Mouse (Mus musculus): ENCODE data around the gene Gdpd5. TPM values are rescaled to one million over a fixed set of nuclear protein-coding genes. Genes with fewer than 3 reads are reported as not detected.

Gene Gdpd5
- 54.1 and 66.2 TPM in 2 replicates for polyA plus RNA-seq (2012; rRNA removed)

- DNase-seq (ENCODE audit: extremely low spot score in 1 of 2, low spot score in 1 of 2): peak; percentile 95 to 99
Observed at GRCm38 (mm10) chr7:99381214-99382087, at the start of gene Gdpd5. Gene Gdpd5, plus strand, starts transcription at chr7:99381414.

DNA sequence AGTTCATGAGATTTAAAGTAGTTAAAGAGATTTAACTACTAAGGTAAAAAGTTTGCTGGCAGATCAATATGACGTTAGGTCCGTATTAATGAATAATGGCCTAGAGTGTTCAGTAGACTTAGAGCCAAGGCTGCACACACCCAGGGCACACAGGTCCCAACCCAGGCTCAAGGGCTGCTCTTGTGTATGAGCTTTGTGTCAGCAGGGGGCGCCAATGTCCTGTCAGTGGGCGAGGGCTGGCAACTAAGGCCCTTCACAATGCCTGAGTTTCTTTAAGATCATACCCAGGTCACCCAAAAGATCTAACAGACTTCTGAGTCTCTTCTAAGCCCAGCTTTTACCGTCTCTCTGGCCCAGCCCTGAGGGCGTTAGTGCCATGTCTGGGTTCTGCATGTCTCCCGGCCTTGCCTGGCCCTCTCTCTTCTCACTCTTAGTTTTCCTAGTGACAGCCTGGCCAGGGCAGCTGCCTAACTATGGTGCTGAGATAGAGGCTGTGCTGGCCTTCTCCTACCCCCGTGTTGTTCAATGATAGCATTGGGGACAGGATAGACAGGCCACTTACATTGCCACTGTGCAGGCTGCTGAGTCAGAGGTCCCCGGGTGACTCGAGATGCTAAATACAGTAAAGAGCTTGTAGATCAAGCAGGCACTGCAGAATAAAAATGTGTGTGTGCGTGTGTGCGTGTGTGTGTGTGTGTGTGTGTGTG is 48.3 kb upstream of the Gdpd5 start:
- peak in 1 of 2 experiments; percentile 86 for DNase-seq (ENCODE audit: extremely low spot score in 1 of 2, low spot score in 1 of 2)

GRCm38 (mm10) chr7:99340736-99341135 is 40.5 kb upstream of the Gdpd5 start:
- no peak for DNase-seq (ENCODE audit: extremely low spot score in 1 of 2, low spot score in 1 of 2)

- DNase-seq (ENCODE audit: extremely low spot score in 1 of 2, low spot score in 1 of 2): no peak
Observed at GRCm38 (mm10) chr7:99343577-99343976, 37.6 kb upstream of the Gdpd5 start.

DNA sequence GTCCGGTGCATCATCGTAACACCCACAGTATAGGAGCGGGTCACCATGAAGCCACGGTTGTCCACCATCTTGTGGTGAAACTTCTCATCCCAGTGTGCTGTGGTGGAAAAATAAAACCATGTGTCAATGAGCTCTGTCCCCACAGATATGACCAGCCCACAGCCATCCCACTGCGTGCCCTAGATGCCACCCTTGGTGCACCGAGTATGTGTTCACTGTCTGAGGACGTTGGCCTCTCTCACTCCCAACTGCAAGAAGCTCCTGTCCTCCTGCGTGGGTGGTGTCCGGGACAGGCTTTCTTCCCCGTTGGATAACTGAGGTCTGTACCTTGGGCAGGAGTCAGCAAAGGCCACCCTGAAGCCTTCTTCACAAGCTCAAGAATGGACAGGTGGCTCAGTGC is 33.9 kb upstream of the Gdpd5 start:
- DNase-seq (ENCODE audit: extremely low spot score in 1 of 2, low spot score in 1 of 2): no peak

DNA sequence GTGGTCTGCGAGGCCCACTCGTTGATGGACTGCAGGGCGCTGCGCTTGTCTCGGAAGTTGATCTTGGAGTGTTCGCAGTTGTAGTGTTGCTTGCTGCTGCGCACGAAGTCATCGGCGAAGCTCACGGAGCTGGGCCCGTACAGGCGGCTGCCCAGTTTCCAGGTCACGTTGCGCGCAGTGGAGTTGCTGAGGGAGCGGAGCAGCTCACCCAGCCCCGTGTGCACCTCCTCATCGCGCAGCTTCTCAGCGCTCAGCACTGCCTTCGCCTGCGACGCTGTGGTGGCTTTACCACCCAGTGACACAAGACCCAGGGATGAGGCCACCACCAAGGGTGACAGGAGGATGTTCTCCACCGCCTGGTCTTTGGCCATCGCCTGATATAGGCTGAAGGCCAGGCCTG is 32.3 kb upstream of the Gdpd5 start:
- no peak for DNase-seq (ENCODE audit: extremely low spot score in 1 of 2, low spot score in 1 of 2)

GRCm38 (mm10) chr7:99349782-99350720 is 31.2 kb upstream of the Gdpd5 start:
- DNase-seq (ENCODE audit: extremely low spot score in 1 of 2, low spot score in 1 of 2): no peak

- DNase-seq (ENCODE audit: extremely low spot score in 1 of 2, low spot score in 1 of 2): no peak
Observed at GRCm38 (mm10) chr7:99351104-99351801, 30.0 kb upstream of the Gdpd5 start.

GRCm38 (mm10) chr7:99351802-99352517 is 29.3 kb upstream of the Gdpd5 start:
- no peak for DNase-seq (ENCODE audit: extremely low spot score in 1 of 2, low spot score in 1 of 2)

DNA sequence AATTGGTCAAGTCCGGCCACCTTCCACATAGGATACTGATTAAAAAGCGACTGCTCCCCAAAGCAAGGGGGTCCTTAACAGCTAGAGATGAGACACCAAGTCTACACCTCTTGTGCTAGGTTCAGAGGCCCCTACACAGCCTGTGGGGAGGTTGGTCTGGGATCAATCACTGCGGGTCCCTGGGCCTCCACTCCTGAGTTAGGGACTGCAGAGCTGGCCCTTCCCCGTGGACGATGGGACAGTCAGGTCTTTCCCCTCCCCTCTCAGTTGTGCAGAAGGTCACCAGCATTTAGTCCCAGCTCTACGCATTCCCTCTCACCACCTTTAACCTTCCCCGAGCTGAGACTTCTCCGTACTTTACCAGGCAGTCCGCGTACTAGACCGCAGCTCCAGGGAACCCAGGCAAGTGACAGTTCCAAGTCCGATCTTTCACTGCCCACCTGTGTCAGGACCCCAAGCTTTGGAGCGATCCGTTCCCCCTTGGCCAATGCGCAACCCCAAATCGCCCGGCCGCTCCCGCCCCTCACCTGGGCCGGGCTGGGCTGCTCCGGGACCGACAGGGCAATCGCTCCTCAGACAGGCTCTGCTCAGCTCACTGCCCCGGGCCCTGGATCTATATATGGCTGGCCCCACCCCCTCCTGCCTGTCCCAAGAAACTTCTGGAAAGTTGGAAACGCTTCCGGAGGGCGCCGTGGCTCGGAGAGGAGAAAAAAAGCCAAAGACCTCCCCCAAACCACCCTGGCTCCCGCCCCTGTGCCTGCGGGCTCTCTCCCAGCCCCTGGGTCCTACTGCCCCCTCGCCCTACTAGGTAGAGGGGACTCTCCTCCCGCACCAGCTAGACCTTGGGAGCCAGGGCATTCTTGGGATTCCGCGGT is 28.5 kb upstream of the Gdpd5 start, which contains the start of gene Serpinh1:
Gene Serpinh1, minus strand, starts transcription at position 714 of the 875 bp plus-strand sequence.
- DNase-seq (ENCODE audit: extremely low spot score in 1 of 2, low spot score in 1 of 2): peak in 1 of 2 experiments; percentile 48

DNA sequence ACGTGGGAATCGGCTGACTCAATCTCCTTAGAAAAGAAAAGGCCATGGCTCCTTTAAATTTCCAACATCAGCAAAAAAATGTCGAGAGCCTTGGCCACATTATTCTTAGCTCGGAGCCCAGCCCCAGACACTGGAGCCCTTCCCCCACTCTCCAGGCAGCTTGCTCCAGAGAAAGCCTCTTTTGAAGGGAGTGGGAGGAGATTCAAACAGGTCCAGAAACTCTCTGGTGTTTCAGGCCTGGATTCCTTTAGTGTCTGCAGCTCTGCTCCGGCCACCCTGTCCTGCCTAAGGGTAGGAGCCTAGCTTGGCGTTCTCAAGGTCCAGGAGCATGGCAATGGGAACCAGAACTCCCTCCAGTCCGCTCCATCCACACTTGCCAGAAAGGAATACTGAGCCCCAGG is 25.5 kb upstream of the Gdpd5 start:
- peak; percentile 67 to 85 for DNase-seq (ENCODE audit: extremely low spot score in 1 of 2, low spot score in 1 of 2)

DNA sequence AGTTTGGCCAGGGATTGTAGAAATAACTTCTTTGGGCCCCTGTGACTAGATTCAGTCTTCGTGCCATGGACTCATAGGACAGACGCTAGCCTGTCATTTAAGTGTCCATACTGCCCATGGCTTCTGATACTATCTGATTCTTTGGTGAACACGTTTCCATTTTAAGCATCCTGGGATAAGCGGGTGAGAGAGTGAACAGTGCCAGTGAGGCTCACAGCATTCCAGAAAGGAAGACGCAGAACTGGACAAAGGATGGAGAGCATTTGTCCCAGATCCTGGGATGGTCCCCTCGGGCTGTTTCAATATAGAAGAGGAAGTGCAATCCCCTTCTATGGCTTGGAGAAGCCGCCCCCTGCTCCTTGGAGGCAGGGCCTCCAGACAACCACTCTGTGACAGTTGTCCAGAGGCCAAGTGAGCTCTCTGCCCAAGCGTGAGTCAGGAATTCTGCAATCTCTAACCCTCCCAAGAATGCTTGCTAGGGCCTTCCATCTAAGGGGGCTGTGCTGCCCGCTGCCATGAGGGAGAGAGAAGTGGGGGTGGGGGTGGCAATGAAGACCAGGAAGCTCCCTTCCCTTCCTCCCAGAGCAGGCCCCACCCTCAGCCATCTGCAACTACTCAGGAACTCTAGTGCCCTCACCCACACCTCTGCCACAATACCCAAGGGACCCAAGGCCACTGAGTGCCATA is 24.8 kb upstream of the Gdpd5 start:
- no peak for DNase-seq (ENCODE audit: extremely low spot score in 1 of 2, low spot score in 1 of 2)

DNA sequence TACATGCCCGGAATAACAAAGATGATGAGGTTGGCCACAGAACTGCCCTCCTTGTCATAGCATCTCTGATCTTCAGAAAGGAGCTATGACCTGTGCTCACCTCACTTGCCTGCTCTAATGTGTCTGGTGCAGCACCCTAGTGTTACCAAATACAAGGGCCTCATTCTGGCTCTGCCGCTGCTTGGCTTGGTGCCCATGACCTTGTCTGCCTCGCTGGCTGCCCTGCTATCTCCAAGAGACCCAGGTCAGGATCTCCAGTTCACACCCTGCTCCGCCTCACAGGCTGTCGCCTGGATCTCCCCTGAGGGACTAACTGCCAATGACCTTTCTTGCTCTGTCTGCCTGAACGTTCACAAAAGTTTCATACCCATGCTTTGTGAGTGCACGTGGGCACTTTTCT is 24.0 kb upstream of the Gdpd5 start:
- no peak for DNase-seq (ENCODE audit: extremely low spot score in 1 of 2, low spot score in 1 of 2)

DNA sequence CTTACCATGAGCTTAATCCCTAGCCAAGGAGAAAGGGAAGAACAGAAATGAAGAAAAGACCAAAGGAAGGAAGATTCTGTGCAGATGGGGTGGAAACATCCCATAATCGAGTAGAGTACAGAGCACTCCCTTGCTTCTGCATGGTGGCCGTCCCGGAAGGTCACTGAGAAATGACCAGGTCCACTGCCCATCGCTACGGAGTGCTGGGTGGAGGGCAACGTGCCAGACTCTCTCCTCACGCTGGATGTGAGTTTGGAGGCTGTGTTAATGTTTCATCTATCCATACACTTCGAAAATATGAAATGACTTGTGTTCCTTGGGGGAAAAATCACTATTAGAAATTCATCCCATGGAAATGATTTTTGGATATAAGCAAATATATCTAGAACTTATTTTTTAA is 22.8 kb upstream of the Gdpd5 start:
- DNase-seq (ENCODE audit: extremely low spot score in 1 of 2, low spot score in 1 of 2): no peak

- peak; percentile 64 to 75 for DNase-seq (ENCODE audit: extremely low spot score in 1 of 2, low spot score in 1 of 2)
Observed at GRCm38 (mm10) chr7:99360021-99360802, 21.0 kb upstream of the Gdpd5 start.

GRCm38 (mm10) chr7:99360803-99361414 is 20.3 kb upstream of the Gdpd5 start:
- DNase-seq (ENCODE audit: extremely low spot score in 1 of 2, low spot score in 1 of 2): no peak

GRCm38 (mm10) chr7:99362137-99362536 is 19.1 kb upstream of the Gdpd5 start:
- no peak for DNase-seq (ENCODE audit: extremely low spot score in 1 of 2, low spot score in 1 of 2)

Data from frontal cortex, adult 2 months (tissue).